Mouse (Mus musculus): ENCODE results near the gene Amz2. TPM values are rescaled to one million over a fixed set of nuclear protein-coding genes. Genes with fewer than 3 reads are reported as not detected.
A peak's percentile ranks its signal among the peaks of the same experiment; 100 is the strongest.

Gene Amz2
- polyA plus RNA-seq, 2 experiments, result 12.6 to 13.1 TPM

DNA sequence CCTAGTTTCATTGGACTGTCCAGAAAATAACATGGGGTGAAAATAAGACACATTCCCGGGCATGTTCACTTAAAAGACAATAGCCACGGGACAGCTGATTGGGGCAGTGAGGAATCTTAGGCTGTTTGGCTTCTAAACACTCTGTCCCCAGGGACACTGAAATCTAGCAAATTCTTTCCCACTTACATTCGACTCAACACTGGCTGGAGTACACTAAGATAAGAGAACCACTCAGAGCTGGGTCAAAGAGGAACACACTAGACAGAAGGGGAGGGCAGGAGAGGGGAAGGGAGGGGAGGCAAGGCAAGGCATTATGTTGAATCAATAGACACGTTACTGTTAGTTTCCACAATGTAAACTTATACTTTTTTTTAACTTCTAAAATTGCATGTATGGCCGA is 34.8 kb downstream of the Amz2 start:
- WGBS (ENCODE audit: insufficient replicate concordance), result 54% methylated on average over 5 of the region's 5 CpGs

DNA sequence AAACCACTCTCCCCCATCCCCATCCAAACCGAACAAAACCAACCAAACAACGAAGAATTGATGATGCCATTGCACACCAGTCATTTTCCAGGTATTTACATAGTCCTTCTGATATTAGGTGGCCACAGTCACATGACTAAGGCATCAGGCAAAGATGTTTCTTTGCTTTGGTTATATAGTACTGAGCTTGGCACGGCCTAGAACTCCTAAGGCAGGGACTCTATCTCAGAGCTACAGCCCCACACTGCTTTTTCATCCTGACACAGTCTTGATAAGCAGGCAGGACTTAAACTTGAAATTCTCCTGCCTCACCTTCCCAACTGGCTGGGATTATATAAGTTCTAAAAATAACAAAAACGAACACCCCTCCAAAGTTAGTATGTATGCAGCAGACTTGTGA is 39.3 kb downstream of the Amz2 start:
- peak; percentile 88 for ATAC-seq (ENCODE audit: insufficient read depth)
- H3K27ac ChIP-seq, result peak overlapping the region; percentile 69

More for the DNA sequence above, 34.8 kb downstream of the Amz2 start:
- no peaks in the 10 kb centered on the region for H3K9me3 ChIP-seq (ENCODE audit: control insufficient read depth, low read length)
- peaks cover 8 to 11% of the 10 kb centered on the region in 2 experiments for H3K4me1 ChIP-seq (replicated peaks; ENCODE audit: control insufficient read depth in 2 of 2, insufficient read depth in 2 of 2, low read length in 1 of 2)
- TF ChIP-seq CTCF (IDR thresholded peaks at IDR 0.05; ENCODE audit: low read depth) (no peak), EP300 (IDR thresholded peaks at IDR 0.05; ENCODE audit: low read depth) (no peak)
- peaks cover 92% of the 10 kb centered on the region for H3K36me3 ChIP-seq (replicated peaks; ENCODE audit: control insufficient read depth, insufficient read depth, low read depth)
- H3K27me3 ChIP-seq (ENCODE audit: control insufficient read depth, insufficient read depth, low read length), result no peaks in the 10 kb centered on the region
- H3K9ac ChIP-seq (replicated peaks), result no peak overlapping the region
- no peak overlapping the region for H3K4me2 ChIP-seq (ENCODE audit: low read depth)
- no peak overlapping the region for H3K4me3 ChIP-seq (ENCODE audit: insufficient read depth in 1 of 2, low read depth in 2 of 2, low read length in 2 of 2)
- ATAC-seq (ENCODE audit: insufficient read depth) (no peak), DNase-seq (ENCODE audit: low read depth in 3 of 3, low spot score in 3 of 3) (no peak)
- no peak overlapping the region for H3K27ac ChIP-seq

GRCm38 (mm10) chr11:109466987-109467386 is 41.2 kb downstream of the Amz2 start:
- Histone ChIP-seq H3K27ac (peak overlapping the region; percentile 9; the same call in 1 of the 2 replicates), H3K36me3 (replicated peaks; ENCODE audit: control insufficient read depth, insufficient read depth, low read depth) (peaks cover 46% of the 10 kb centered on the region), H3K4me3 (ENCODE audit: insufficient read depth in 1 of 2, low read depth in 2 of 2, low read length in 2 of 2) (no peak overlapping the region), H3K27me3 (ENCODE audit: control insufficient read depth, insufficient read depth, low read length) (no peaks in the 10 kb centered on the region), H3K9me3 (ENCODE audit: control insufficient read depth, low read length) (no peaks in the 10 kb centered on the region), H3K4me2 (ENCODE audit: low read depth) (no peak overlapping the region), H3K4me1 (replicated peaks; ENCODE audit: control insufficient read depth in 2 of 2, insufficient read depth in 2 of 2, low read length in 1 of 2) (peaks cover 34 to 51% of the 10 kb centered on the region in 2 experiments), H3K9ac (replicated peaks) (no peak overlapping the region)
- DNase-seq (ENCODE audit: low read depth in 3 of 3, low spot score in 3 of 3) (no peak), ATAC-seq (ENCODE audit: insufficient read depth) (no peak)
- 78% methylated on average over 8 of the region's 8 CpGs for WGBS (ENCODE audit: insufficient replicate concordance)
- no peak for TF ChIP-seq EP300 (IDR thresholded peaks at IDR 0.05; ENCODE audit: low read depth)
- no peak for TF ChIP-seq CTCF (IDR thresholded peaks at IDR 0.05; ENCODE audit: low read depth)

More for the DNA sequence above, 39.3 kb downstream of the Amz2 start:
- H3K36me3 ChIP-seq (replicated peaks; ENCODE audit: control insufficient read depth, insufficient read depth, low read depth), result peaks cover 64% of the 10 kb centered on the region
- peaks cover 27 to 41% of the 10 kb centered on the region in 2 experiments for H3K4me1 ChIP-seq (replicated peaks; ENCODE audit: control insufficient read depth in 2 of 2, insufficient read depth in 2 of 2, low read length in 1 of 2)
- no peaks in the 10 kb centered on the region for H3K27me3 ChIP-seq (ENCODE audit: control insufficient read depth, insufficient read depth, low read length)
- H3K4me3 ChIP-seq (ENCODE audit: insufficient read depth in 1 of 2, low read depth in 2 of 2, low read length in 2 of 2), result no peak overlapping the region
- peak in 1 of 3 experiments; percentile 57 for DNase-seq (ENCODE audit: low read depth in 3 of 3, low spot score in 3 of 3)
- TF ChIP-seq CTCF (IDR thresholded peaks at IDR 0.05; ENCODE audit: low read depth) (no peak), EP300 (IDR thresholded peaks at IDR 0.05; ENCODE audit: low read depth) (peak; percentile 80)
- peak overlapping the region; percentile 41 for H3K4me2 ChIP-seq (ENCODE audit: low read depth)
- 45% methylated on average over 4 of the region's 4 CpGs for WGBS (ENCODE audit: insufficient replicate concordance)
- H3K9ac ChIP-seq (replicated peaks), result peak overlapping the region; percentile 40
- no peaks in the 10 kb centered on the region for H3K9me3 ChIP-seq (ENCODE audit: control insufficient read depth, low read length)

DNA sequence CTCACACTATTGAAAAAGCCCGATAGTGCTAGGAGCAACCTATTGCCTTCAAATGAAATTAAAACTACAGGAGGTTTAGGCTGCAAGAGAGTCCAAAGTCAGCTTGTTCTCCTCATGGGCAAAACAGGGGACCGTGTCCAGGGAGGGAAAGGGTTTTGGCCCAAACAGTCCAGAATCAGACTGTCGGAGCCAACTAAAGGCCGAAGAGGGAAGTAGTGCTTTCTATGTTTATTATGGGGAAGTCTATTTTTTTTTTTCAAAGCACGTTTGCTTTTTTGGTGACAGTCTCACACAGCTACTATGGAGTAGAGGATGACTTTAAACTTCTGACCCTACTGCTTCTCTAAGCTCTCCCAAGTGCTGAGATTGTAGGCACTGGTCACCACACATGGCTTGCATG is 42.4 kb downstream of the Amz2 start:
- Histone ChIP-seq H3K4me1 (replicated peaks; ENCODE audit: control insufficient read depth in 2 of 2, insufficient read depth in 2 of 2, low read length in 1 of 2) (peaks cover 34 to 51% of the 10 kb centered on the region in 2 experiments), H3K27me3 (ENCODE audit: control insufficient read depth, insufficient read depth, low read length) (no peaks in the 10 kb centered on the region), H3K9ac (replicated peaks) (no peak overlapping the region), H3K9me3 (ENCODE audit: control insufficient read depth, low read length) (no peaks in the 10 kb centered on the region), H3K27ac (peak overlapping the region; percentile 25; the same call in 1 of the 2 replicates), H3K4me3 (ENCODE audit: insufficient read depth in 1 of 2, low read depth in 2 of 2, low read length in 2 of 2) (no peak overlapping the region), H3K4me2 (ENCODE audit: low read depth) (peak overlapping the region; percentile 86), H3K36me3 (replicated peaks; ENCODE audit: control insufficient read depth, insufficient read depth, low read depth) (peaks cover 34% of the 10 kb centered on the region)
- ATAC-seq (ENCODE audit: insufficient read depth), result no peak
- no peak for TF ChIP-seq CTCF (IDR thresholded peaks at IDR 0.05; ENCODE audit: low read depth)
- no peak for TF ChIP-seq EP300 (IDR thresholded peaks at IDR 0.05; ENCODE audit: low read depth)
- no peak for DNase-seq (ENCODE audit: low read depth in 3 of 3, low spot score in 3 of 3)
- 67% methylated on average over 5 of the region's 5 CpGs for WGBS (ENCODE audit: insufficient replicate concordance)

DNA sequence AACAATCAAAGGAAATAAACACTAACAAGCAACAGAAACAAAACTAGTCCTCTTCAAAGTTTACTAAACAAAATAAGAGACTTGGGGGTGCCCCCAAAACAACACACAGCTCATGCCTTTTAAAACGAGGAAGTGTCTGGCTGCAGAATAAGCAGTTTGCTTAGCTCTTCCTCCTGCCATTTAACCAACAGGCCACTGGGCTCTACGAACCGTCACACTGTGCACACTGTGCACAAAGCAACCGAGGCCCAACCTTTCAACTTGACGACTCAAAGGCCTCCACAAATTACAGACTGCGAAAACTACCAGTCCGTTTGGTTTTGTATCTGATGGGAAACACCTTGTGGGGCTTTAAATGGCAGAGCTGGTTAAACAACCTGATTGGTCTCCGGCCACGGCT is 44.4 kb downstream of the Amz2 start:
- 0 out of 2 replicates have a peak, but pooled peaks have one; percentile 12 for TF ChIP-seq EP300 (IDR thresholded peaks at IDR 0.05; ENCODE audit: low read depth)
- no peak for TF ChIP-seq CTCF (IDR thresholded peaks at IDR 0.05; ENCODE audit: low read depth)
- Histone ChIP-seq H3K4me1 (replicated peaks; ENCODE audit: control insufficient read depth in 2 of 2, insufficient read depth in 2 of 2, low read length in 1 of 2) (peaks cover 29 to 52% of the 10 kb centered on the region in 2 experiments), H3K9me3 (ENCODE audit: control insufficient read depth, low read length) (no peaks in the 10 kb centered on the region), H3K27me3 (ENCODE audit: control insufficient read depth, insufficient read depth, low read length) (no peaks in the 10 kb centered on the region), H3K4me3 (ENCODE audit: insufficient read depth in 1 of 2, low read depth in 2 of 2, low read length in 2 of 2) (peak overlapping the region; percentile 69 to 94), H3K36me3 (replicated peaks; ENCODE audit: control insufficient read depth, insufficient read depth, low read depth) (peaks cover 18% of the 10 kb centered on the region), H3K9ac (replicated peaks) (peak overlapping the region; percentile 99), H3K27ac (peak overlapping the region; percentile 89), H3K4me2 (ENCODE audit: low read depth) (peak overlapping the region; percentile 86)
- 15% methylated on average over 9 of the region's 9 CpGs for WGBS (ENCODE audit: insufficient replicate concordance)
- no peak for DNase-seq (ENCODE audit: low read depth in 3 of 3, low spot score in 3 of 3)
- no peak for ATAC-seq (ENCODE audit: insufficient read depth)

Data from liver, embryonic 14.5 days (tissue).